Mouse (Mus musculus) stomach, embryonic 14.5 days (tissue): ENCODE data around the gene Krt13. TPM values are rescaled to one million over a fixed set of nuclear protein-coding genes. Genes with fewer than 3 reads are reported as not detected.

Experiments used
- polyA plus RNA-seq: library from polyadenylated mRNA; unstranded; fragments of >200 nt; fragmentation: Nextera tagmentation; extraction: Ambion mirVana; gene quantifications from 2 replicates; pipeline ENCODE4 v1.2.1, GENCODE M21; 2014

The Krt13 gene
- polyA plus RNA-seq, 1 experiment from 2014 or later, result 76.1 TPM

Other genes with a start within 250 kb of the Krt13 start
- gene Krtap9-1, start 248.2 kb downstream of the Krt13 start, polyA plus RNA-seq, result not detected in 2 replicates
- gene Gm11567, start 242.4 kb downstream of the Krt13 start, polyA plus RNA-seq, result not detected in 2 replicates
- gene Krtap31-1, start 213.6 kb downstream of the Krt13 start, polyA plus RNA-seq, result not detected in 2 replicates
- not detected in 2 replicates for gene Gm11565, start 206.8 kb downstream of the Krt13 start, polyA plus RNA-seq
- gene Krtap31-2, start 185.3 kb downstream of the Krt13 start, polyA plus RNA-seq, result not detected in 2 replicates
- gene Krtap9-5, start 173.1 kb downstream of the Krt13 start, polyA plus RNA-seq, result not detected in 2 replicates
- gene Krtap29-1, start 142.5 kb downstream of the Krt13 start, polyA plus RNA-seq, result not detected in 2 replicates
- gene Krtap16-1, start 135.0 kb downstream of the Krt13 start, polyA plus RNA-seq, result not detected in 2 replicates
- not detected in 2 replicates for gene Krtap17-1, start 127.6 kb downstream of the Krt13 start, polyA plus RNA-seq
- gene Krt33a, start 105.4 kb downstream of the Krt13 start, polyA plus RNA-seq, result not detected in 2 replicates
- 0.26 TPM in 1 of 2 replicates, not detected in the other for gene Krt33b, start 91.7 kb downstream of the Krt13 start, polyA plus RNA-seq
- 0.36 TPM in 1 of 2 replicates, not detected in the other for gene Krt34, start 80.0 kb downstream of the Krt13 start, polyA plus RNA-seq
- gene Krt31, start 71.0 kb downstream of the Krt13 start, polyA plus RNA-seq, result 0.67 and 0.69 TPM in 2 replicates
- gene Krt32, start 33.3 kb downstream of the Krt13 start, polyA plus RNA-seq, result not detected in 2 replicates
- not detected in 2 replicates for gene Krt35, start 25.3 kb downstream of the Krt13 start, polyA plus RNA-seq
- 0.29 and 0.35 TPM in 2 replicates for gene Krt36, start 15.9 kb downstream of the Krt13 start, polyA plus RNA-seq
- 215 and 241 TPM in 2 replicates for gene Krt15, start 14.4 kb upstream of the Krt13 start, polyA plus RNA-seq
- gene Krt19, start 27.1 kb upstream of the Krt13 start, polyA plus RNA-seq, result 387 and 441 TPM in 2 replicates
- not detected in 2 replicates for gene Krt9, start 71.7 kb upstream of the Krt13 start, polyA plus RNA-seq
- gene Krt14, start 86.0 kb upstream of the Krt13 start, polyA plus RNA-seq, result 4.8 and 5.0 TPM in 2 replicates
- 0.22 and 0.38 TPM in 2 replicates for gene Krt16, start 127.3 kb upstream of the Krt13 start, polyA plus RNA-seq
- 26.7 and 30.7 TPM in 2 replicates for gene Krt17, start 139.5 kb upstream of the Krt13 start, polyA plus RNA-seq
- gene Krt42, start 148.3 kb upstream of the Krt13 start, polyA plus RNA-seq, result not detected in 2 replicates
- 2,030 and 2,105 TPM in 2 replicates for gene Eif1, start 198.3 kb upstream of the Krt13 start, polyA plus RNA-seq
- gene Gast, start 212.8 kb upstream of the Krt13 start, polyA plus RNA-seq, result 6.9 and 13.2 TPM in 2 replicates
- gene Hap1, start 234.6 kb upstream of the Krt13 start, polyA plus RNA-seq, result 10.8 and 12.3 TPM in 2 replicates